Mouse (Mus musculus): ENCODE measurements around the gene Zfp936.
"Not testable (repeated sequence)": the region's sequence is repeated elsewhere in the genome, so short reads cannot be mapped to it uniquely, and the experiment has no call there.

Gene Zfp936

GRCm38 (mm10) chr7:43113929-43114328 lies at the start of gene Zfp936:
Zfp936 (plus strand) TSS chr7:43114229.
- DNase-seq (ENCODE audit: low read depth, low spot score): not testable (repeated sequence)

DNA sequence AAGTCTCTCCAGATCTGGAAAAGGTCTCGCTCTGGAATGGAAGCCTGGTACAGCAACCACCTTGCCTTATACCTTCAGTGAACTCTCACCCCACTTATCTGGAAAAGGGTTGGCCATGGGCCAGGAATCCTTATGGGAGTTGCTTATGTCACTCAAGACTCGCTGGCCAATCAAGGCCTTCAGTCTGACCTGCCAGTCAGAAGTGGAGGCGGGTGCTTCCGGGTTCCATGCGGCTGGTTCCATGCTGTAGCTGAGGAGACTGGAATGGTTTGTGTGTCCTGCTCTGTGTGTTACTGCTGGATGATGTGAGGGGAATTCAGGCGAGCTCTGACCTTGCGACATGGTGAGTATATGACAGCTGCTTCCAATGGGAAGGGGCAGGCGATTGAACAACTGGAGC lies 36.2 kb upstream of the Zfp936 start:
- DNase-seq (ENCODE audit: low read depth, low spot score): no peak

DNA sequence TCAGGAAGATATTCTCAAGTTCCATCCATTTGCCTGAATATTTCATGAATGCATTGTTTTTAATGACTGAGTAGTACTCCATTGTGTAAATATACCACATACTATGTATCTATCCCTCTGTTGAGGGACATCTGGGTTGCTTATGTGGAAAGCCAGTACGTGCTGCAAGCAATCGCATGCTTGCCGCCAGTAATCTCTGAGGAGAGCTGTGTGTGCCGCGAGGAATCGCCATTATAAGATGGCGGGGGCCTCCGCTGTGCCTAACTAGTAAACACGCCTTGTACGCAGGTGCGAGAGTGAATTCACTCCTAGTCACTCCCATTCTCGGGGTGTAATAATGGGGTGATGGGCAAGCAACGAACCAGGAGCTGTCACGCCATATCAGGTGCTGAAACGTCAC lies 14.7 kb downstream of the Zfp936 start:
- not testable (repeated sequence) for DNase-seq (ENCODE audit: low read depth, low spot score)

- not testable (repeated sequence) for DNase-seq (ENCODE audit: low read depth, low spot score)
Measured at GRCm38 (mm10) chr7:43164121-43164520, 50.1 kb downstream of the Zfp936 start.

- DNase-seq (ENCODE audit: low read depth, low spot score): not testable (repeated sequence)
Measured at GRCm38 (mm10) chr7:43167101-43167500, 53.1 kb downstream of the Zfp936 start.

DNA sequence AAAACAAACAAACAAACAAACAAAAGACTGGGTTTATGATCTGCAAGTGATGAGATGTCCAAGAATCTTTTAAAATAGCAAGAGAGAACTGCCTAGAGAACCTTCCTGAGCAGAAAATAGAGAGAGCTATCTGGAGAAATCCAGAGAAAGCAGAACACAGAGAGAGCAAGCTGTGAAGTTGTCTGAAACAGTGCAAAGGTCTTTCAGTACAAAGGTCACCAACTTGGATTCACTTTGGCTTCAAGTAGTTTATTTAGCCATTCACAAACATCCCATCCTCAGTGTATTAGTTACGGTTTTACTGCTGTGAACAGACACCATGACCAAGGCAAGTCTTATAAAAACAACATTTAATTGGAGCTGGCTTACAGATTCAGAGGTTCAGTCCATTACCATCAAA lies 53.8 kb downstream of the Zfp936 start:
- not testable (repeated sequence) for DNase-seq (ENCODE audit: low read depth, low spot score)

- not testable (repeated sequence) for DNase-seq (ENCODE audit: low read depth, low spot score)
Measured at GRCm38 (mm10) chr7:43168212-43168611, 54.2 kb downstream of the Zfp936 start.

DNA sequence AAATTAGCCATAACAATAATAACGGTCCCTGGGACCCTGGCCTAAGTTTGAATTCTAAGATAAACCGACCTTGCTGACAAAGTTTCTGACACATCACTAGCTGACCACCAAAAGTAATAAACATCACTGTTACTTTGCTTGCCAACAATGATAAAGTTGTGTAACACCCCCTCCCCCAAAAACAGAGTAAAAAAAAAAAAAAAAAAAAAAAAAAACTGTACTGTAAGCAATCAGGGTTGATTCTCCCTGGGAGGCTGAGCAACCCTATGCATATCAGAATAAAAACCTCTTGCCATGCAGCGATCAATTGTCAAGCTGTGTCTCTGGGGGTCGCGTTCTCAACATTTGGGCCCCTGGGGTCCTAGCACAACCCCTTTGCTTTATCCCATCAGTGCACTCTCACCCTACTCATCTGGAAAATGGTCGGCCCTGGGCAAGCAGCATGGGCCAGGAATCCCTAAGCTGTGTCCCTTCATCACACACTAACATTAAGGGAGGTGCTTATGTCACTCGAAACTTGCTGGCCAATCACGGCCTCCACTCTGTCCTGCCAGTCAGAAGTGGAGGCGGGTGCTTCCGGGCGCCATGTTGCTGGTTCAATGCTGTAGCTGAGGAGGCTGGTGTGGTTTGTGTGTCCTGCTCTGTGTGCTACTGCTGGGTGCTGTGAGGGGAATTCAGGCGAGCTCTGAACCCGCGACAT lies 63.1 kb downstream of the Zfp936 start:
- DNase-seq (ENCODE audit: low read depth, low spot score): no peak

- not testable (repeated sequence) for DNase-seq (ENCODE audit: low read depth, low spot score)
Measured at GRCm38 (mm10) chr7:43213781-43214180, 99.8 kb downstream of the Zfp936 start.
